Mouse (Mus musculus): ENCODE measurements around the gene Dgkd. TPM values are rescaled to one million over a fixed set of nuclear protein-coding genes. Genes with fewer than 3 reads are reported as not detected.
A peak's percentile ranks its signal among the peaks of the same experiment; 100 is the strongest.
"Not testable (repeated sequence)": the region's sequence is repeated elsewhere in the genome, so short reads cannot be mapped to it uniquely, and the experiment has no call there.

The Dgkd gene
- polyA plus RNA-seq, 1 experiment = 34.0 TPM

- Histone ChIP-seq H3K4me1 (ENCODE audit: control insufficient read depth, insufficient read depth, low read length) (no peaks in the 10 kb centered on the region), H3K27ac (ENCODE audit: insufficient read depth, low read length) (no peak overlapping the region), H3K4me3 (ENCODE audit: insufficient read depth, low read length) (no peak overlapping the region)
- TF ChIP-seq CTCF (IDR thresholded peaks at IDR 0.05; ENCODE audit: borderline replicate concordance, insufficient read depth, low read length) (no peak), POLR2A (IDR thresholded peaks at IDR 0.05; ENCODE audit: low read depth, low read length) (no peak)
Observed at GRCm38 (mm10) chr1:87826474-87826873, 26.6 kb upstream of the Dgkd start.

- H3K4me1 ChIP-seq (ENCODE audit: control insufficient read depth, insufficient read depth, low read length); H3K4me3 ChIP-seq (ENCODE audit: insufficient read depth, low read length); H3K27ac ChIP-seq (ENCODE audit: insufficient read depth, low read length): not testable (repeated sequence)
Observed at GRCm38 (mm10) chr1:87827476-87827875, 25.6 kb upstream of the Dgkd start.

- H3K27ac ChIP-seq (ENCODE audit: insufficient read depth, low read length) = no peak overlapping the region
Observed at GRCm38 (mm10) chr1:87828185-87828584, 24.9 kb upstream of the Dgkd start.

GRCm38 (mm10) chr1:87828926-87829580, 24.0 kb upstream of the Dgkd start:
- Histone ChIP-seq H3K27ac (ENCODE audit: insufficient read depth, low read length) (no peak overlapping the region), H3K4me1 (ENCODE audit: control insufficient read depth, insufficient read depth, low read length) (no peaks in the 10 kb centered on the region), H3K4me3 (ENCODE audit: insufficient read depth, low read length) (no peak overlapping the region)
- TF ChIP-seq CTCF (IDR thresholded peaks at IDR 0.05; ENCODE audit: borderline replicate concordance, insufficient read depth, low read length) (no peak), POLR2A (IDR thresholded peaks at IDR 0.05; ENCODE audit: low read depth, low read length) (no peak)

More at GRCm38 (mm10) chr1:87828185-87828584, 24.9 kb upstream of the Dgkd start:
- H3K4me1 ChIP-seq (ENCODE audit: control insufficient read depth, insufficient read depth, low read length) = no peaks in the 10 kb centered on the region
- TF ChIP-seq CTCF (IDR thresholded peaks at IDR 0.05; ENCODE audit: borderline replicate concordance, insufficient read depth, low read length) (no peak), POLR2A (IDR thresholded peaks at IDR 0.05; ENCODE audit: low read depth, low read length) (no peak)
- no peak overlapping the region for H3K4me3 ChIP-seq (ENCODE audit: insufficient read depth, low read length)

- no peak for TF ChIP-seq POLR2A (IDR thresholded peaks at IDR 0.05; ENCODE audit: low read depth, low read length)
- TF ChIP-seq CTCF (IDR thresholded peaks at IDR 0.05; ENCODE audit: borderline replicate concordance, insufficient read depth, low read length) = no peak
- H3K27ac ChIP-seq (ENCODE audit: insufficient read depth, low read length) = no peak overlapping the region
- no peaks in the 10 kb centered on the region for H3K4me1 ChIP-seq (ENCODE audit: control insufficient read depth, insufficient read depth, low read length)
- no peak overlapping the region for H3K4me3 ChIP-seq (ENCODE audit: insufficient read depth, low read length)
Observed at GRCm38 (mm10) chr1:87829621-87830211, 23.4 kb upstream of the Dgkd start.

- Histone ChIP-seq H3K27ac (ENCODE audit: insufficient read depth, low read length) (no peak overlapping the region), H3K4me3 (ENCODE audit: insufficient read depth, low read length) (no peak overlapping the region), H3K4me1 (ENCODE audit: control insufficient read depth, insufficient read depth, low read length) (peaks cover 12% of the 10 kb centered on the region)
- no peak for TF ChIP-seq POLR2A (IDR thresholded peaks at IDR 0.05; ENCODE audit: low read depth, low read length)
- no peak for TF ChIP-seq CTCF (IDR thresholded peaks at IDR 0.05; ENCODE audit: borderline replicate concordance, insufficient read depth, low read length)
Observed at GRCm38 (mm10) chr1:87836453-87836852, 16.6 kb upstream of the Dgkd start.

GRCm38 (mm10) chr1:87837018-87837417, 16.1 kb upstream of the Dgkd start:
- H3K4me3 ChIP-seq (ENCODE audit: insufficient read depth, low read length) = no peak overlapping the region
- H3K27ac ChIP-seq (ENCODE audit: insufficient read depth, low read length) = no peak overlapping the region
- peaks cover 12% of the 10 kb centered on the region for H3K4me1 ChIP-seq (ENCODE audit: control insufficient read depth, insufficient read depth, low read length)
- no peak for TF ChIP-seq POLR2A (IDR thresholded peaks at IDR 0.05; ENCODE audit: low read depth, low read length)
- no peak for TF ChIP-seq CTCF (IDR thresholded peaks at IDR 0.05; ENCODE audit: borderline replicate concordance, insufficient read depth, low read length)

- Histone ChIP-seq H3K4me1 (ENCODE audit: control insufficient read depth, insufficient read depth, low read length) (peaks cover 12% of the 10 kb centered on the region), H3K27ac (ENCODE audit: insufficient read depth, low read length) (0 out of 2 replicates have a peak overlapping the region, but pooled peaks have one; percentile 19), H3K4me3 (ENCODE audit: insufficient read depth, low read length) (no peak overlapping the region)
- no peak for TF ChIP-seq POLR2A (IDR thresholded peaks at IDR 0.05; ENCODE audit: low read depth, low read length)
Observed at GRCm38 (mm10) chr1:87840411-87841208, 12.5 kb upstream of the Dgkd start.

GRCm38 (mm10) chr1:87846801-87847474, 6.1 kb upstream of the Dgkd start:
- Histone ChIP-seq H3K4me1 (ENCODE audit: control insufficient read depth, insufficient read depth, low read length) (peaks cover 16% of the 10 kb centered on the region), H3K4me3 (ENCODE audit: insufficient read depth, low read length) (no peak overlapping the region), H3K27ac (ENCODE audit: insufficient read depth, low read length) (no peak overlapping the region)
- TF ChIP-seq POLR2A (IDR thresholded peaks at IDR 0.05; ENCODE audit: low read depth, low read length) = no peak
- no peak for TF ChIP-seq CTCF (IDR thresholded peaks at IDR 0.05; ENCODE audit: borderline replicate concordance, insufficient read depth, low read length)
